Mouse (Mus musculus): Measurements from ENCODE around the gene Prr5l.

Gene Prr5l

DNA sequence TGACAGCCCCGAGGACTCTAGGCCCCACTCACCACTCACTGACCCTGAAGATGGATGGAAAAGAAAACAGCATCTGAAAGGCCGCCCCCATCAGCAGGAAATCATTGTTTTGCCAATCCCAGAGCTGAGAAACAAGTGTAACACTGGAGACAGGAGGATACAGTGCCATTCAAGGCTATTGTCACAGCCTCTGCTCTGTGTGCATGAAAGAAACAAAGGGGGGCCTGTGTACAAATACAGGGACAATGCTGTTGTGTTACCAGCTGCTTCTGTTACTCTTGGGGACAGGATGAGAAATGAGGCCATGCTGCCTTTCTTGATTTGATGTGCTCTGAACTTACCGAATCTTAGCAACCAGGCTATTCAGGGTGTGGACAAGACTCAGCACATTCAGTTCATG is at the start of gene Prr5l:
Gene Prr5l, minus strand, starts transcription at position 30 of the 400 bp plus-strand sequence.
- no peak for DNase-seq

- peak; percentile 25 for DNase-seq
These were observed 49.5 kb upstream of the Prr5l start for GRCm38 (mm10) chr2:101932169-101932936.

GRCm38 (mm10) chr2:101925591-101926188 is 42.9 kb upstream of the Prr5l start:
- DNase-seq: no peak

DNA sequence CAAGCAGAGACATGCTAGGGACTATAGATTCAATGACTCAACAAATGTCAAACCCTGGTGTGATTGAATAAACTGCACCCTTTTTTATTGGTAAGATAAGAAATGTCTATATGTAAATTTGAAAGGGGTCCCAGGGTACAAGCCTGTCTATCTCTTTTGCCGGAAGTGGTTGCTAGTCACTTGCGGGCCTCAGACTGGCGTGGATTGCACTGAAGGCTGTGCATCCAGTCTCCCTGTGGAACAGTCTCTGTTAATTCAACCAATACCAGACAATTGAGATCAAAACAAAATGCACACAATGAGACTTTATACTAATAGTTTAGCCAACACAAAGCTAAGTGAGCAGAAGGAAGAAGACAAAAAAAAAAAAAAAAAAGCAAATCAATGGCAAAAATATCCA is 42.4 kb upstream of the Prr5l start:
- no peak for DNase-seq

DNA sequence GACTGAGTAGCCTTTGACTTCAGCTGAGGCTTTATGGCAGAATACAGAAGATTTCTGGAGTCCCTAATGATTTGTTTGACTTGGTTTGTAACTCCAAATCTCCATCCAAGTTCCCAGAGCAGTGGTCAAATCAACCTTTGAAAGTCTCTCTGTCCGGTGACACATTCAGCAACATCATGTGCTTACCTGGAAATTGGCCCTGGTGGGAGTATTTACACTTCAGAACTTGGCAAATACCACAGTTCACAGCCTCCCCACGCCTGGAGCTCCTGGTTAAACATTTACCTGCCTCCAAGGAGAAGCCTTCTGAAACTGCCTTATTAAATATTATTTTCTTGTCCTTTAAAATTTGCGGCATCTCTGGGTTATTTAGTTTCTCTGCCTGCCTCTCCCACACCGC is 40.4 kb upstream of the Prr5l start:
- DNase-seq: peak; percentile 60

DNA sequence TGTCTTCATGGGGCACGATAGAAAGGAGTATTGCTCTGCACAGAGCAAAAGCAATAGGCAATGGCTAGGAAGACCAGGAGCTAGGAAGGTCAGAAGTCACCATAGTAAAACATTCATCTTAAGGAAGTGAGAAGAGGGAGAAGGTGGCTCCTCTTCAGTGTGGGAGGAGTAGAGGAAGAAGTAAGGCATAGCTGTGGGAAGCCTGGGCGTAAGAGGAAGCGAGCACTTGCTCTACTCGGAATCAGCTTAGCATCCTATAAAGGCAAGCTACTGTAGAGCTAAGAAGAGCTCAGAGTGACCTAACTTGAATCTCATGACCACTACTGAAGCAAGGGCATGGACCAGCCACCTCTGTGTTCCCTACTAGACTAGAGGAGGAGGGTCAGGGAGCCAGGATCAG is 39.5 kb upstream of the Prr5l start:
- no peak for DNase-seq

DNA sequence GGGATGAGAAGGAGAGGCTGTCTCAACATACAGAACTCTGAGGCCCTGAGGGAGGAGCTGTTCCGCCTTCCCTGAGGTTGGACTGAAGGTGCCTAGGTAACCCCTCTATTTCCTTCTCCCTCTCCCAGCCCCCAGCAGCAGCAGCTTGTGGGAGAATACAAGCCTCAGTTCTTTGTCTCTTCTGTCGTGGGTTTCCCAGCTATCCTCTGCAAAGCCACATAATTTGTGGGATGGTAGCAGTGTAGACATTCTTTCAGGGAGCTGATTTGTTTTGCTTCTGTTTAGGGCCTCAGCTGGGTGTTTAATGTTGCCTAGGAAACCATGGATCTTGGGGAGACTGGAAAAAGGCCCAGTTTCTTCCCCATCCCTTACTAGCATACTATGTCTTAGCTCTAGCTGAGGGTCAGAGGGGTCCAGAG is 37.3 kb upstream of the Prr5l start:
- DNase-seq: no peak

DNA sequence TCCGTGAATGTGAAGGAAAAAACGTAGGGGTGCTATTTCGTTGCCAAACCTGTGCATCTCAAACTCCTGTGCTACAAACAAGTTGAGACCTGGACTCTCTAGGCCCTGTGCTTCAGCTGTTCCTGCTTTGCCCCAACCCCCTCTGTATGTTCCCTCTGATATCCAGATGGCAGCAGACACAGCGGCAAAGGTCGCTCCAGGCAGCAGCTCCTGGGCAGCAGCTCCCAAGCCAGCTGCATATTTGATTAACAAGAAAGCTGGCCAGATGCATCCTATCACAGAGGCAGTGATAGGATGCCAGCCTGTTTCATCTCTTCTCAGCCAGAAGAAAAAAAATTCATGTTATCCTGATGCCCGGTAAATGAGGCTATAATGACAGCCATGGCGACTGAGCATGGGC is 35.7 kb upstream of the Prr5l start:
- no peak for DNase-seq

DNA sequence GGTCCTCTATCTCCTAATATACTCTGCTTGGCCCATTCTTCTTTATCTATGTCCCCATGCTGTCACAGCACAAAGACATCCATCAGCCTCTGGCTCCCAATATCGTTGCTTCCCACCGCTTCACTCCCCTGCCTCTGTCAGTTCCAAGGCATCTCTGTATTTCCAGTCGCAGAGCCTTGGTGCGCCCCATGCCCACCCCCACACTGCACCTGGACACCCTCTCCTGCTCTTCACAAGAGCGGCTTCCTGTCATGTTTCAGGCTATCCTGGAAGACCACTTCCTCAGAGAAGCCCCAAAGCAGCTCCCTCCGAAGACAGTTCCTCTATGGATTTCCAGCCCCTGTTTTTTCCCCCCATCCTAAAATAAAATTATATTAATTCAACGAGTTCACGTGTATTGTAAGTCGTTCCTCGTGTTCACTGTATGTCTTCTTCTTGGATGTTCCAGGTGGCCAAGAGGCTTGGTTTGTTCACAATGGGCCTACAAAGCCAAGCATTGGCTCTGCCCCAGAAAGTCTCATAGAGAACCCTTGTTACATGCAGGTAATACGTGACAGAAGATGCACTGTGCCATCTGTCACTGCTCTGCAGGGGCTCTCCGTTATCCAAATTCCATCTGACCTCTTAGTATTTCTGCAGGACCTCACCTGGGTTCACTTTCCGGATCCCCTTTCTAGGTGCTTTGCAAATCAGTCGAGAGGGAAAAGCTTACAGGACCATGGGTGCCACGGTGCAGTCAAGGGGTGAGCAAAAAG is 26.7 kb upstream of the Prr5l start:
- DNase-seq: no peak

DNA sequence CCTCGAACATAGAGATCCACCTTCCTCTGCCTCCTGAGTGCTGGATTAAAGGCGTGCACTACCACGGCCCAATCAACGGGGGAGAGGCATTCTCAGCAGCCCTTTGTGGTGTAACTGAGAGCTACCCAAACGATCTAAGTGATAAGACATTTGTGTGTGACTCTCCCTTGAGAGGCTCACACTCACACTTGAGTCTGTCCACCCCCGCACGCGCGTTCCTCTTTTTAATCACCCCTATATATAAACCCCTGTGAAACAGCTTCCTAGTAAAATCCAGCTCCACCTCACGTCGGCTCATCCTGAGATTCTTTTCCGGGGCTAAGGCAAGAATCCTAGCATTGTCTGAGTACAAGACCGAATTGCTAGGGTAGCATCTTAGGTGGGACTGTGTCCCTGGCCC is 25.9 kb upstream of the Prr5l start:
- no peak for DNase-seq

DNA sequence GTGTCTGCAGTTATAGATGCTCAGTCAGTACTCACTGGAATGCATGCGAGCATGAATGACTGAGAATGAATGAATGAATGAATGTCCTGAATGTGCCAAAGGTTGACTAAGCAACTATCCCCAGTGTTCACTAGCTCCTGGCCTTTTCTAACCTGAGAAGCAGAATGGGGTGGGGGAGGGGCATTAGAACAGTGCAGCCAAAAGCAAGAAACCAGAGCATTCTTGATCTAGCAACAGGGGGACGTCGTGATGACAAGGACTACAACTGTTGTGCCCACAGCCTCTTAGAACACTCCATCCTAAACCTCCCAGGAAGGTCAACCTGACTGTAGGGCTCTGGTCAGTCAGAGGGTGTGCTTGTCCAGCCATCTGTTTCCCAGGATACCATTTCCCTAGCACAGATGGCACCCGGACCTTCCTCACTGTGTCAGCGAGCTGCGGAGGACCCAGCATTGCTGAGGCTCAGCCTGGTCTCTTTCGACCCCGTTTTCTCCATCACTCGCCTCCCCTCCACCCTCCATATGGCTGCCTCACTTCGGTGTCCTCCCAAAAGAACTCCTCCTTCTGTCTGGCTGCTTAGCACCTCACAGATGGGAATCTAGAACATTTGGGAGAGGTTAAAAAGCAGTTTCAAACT is 24.7 kb upstream of the Prr5l start:
- DNase-seq: no peak

DNA sequence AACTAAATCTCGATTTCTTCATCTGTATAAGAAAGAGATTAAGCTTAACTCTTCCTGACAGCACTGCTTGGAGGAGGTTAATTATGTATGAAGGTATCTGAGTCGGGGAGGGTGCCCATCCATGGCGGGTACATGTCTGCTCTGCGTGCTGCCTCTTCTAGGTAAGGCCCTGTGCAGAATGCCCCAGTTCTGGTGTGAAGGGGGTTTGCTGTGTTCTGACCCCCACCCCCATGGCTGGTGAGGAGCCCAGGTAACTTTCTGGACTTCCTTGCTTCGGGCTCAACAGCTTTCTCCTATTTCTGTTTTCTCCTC is 23.5 kb upstream of the Prr5l start:
- DNase-seq: no peak

- peak; percentile 91 for DNase-seq
These were observed 22.9 kb upstream of the Prr5l start for GRCm38 (mm10) chr2:101905534-101906378.

- no peak for DNase-seq
These were observed 19.4 kb upstream of the Prr5l start for GRCm38 (mm10) chr2:101902196-101902595.

- no peak for DNase-seq
These were observed 13.8 kb upstream of the Prr5l start for GRCm38 (mm10) chr2:101896425-101897204.

DNA sequence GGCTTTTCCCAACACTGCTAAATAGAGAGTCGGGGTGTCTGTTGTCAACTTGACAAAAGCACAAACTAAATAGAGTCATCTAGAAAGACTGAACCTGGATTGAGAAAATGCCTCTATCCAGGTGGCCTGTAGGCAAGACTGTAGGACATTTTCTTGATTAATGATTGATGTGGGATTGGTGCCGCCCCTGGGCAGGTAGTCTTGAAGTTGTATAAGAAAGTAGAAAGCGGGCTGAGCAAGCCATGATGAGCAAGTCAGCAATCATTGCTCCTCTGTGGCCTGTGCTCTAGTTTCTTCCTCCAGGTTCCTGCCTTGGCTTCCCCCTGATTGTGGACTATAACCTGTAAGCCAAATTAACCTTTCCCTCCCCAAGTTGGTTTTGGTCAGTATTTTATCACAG is 11.3 kb upstream of the Prr5l start:
- no peak for DNase-seq

DNA sequence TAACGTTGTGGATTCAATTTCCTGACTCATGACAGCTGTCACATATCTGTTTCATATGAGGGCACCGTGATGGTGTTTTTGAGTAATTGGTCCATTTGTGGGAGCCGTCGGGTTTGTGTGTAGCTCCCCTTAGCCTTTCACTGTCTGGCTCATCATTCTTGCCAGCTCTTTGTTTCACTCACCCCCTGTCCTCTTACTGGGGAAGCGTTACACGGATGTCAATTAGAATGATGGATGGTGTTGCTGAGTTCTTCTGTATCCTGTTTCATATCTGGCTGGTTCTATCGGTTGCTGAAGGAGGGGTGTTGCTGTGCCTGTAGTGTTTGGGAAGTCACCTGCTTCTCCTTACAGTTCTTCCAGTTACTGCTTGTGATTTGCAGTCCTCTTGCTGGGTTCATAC is 8.3 kb upstream of the Prr5l start:
- no peak for DNase-seq

GRCm38 (mm10) chr2:101888886-101889285 is 6.1 kb upstream of the Prr5l start:
- DNase-seq: no peak

GRCm38 (mm10) chr2:101885768-101886438 is 3.1 kb upstream of the Prr5l start, which contains the start of gene Commd9:
TSS of gene Commd9 (plus strand) at chr2:101886247.
- DNase-seq: peak; percentile 97

- DNase-seq: peak; percentile 68
These were observed 1.5 kb upstream of the Prr5l start for GRCm38 (mm10) chr2:101884286-101884685.

All from kidney, postnatal 10 days (tissue).